Mouse (Mus musculus) heart, postnatal 14 days (tissue): ENCODE measurements around the gene Exo5. TPM values are rescaled to one million over a fixed set of nuclear protein-coding genes. Genes with fewer than 3 reads are reported as not detected.

Experiments used
- DNase-seq, 2 experiments: peaks; one replicate each; pipeline ENCODE4 v3.0.0; 2021 to 2022
- intact Hi-C: fragments of 180-260 bp; cut with DNase I; formaldehyde crosslinking; loops from one replicate; pipeline ENCODE4 v1.15.1; 2025
- microRNA-seq, 2 experiments: library from miRNA; unstranded; fragments of <30 nt; microRNA quantifications; one replicate each; pipeline ENCODE4 v1.2.0; 2021 to 2022
- total RNA-seq, 2 experiments: library from RNA; stranded (reverse); gene quantifications; 2 replicates each; pipeline ENCODE4 v1.2.3; 2021

Exo5 gene
- total RNA-seq, 2 experiments from 2014 or later = 3.6 to 3.9 TPM

DNA sequence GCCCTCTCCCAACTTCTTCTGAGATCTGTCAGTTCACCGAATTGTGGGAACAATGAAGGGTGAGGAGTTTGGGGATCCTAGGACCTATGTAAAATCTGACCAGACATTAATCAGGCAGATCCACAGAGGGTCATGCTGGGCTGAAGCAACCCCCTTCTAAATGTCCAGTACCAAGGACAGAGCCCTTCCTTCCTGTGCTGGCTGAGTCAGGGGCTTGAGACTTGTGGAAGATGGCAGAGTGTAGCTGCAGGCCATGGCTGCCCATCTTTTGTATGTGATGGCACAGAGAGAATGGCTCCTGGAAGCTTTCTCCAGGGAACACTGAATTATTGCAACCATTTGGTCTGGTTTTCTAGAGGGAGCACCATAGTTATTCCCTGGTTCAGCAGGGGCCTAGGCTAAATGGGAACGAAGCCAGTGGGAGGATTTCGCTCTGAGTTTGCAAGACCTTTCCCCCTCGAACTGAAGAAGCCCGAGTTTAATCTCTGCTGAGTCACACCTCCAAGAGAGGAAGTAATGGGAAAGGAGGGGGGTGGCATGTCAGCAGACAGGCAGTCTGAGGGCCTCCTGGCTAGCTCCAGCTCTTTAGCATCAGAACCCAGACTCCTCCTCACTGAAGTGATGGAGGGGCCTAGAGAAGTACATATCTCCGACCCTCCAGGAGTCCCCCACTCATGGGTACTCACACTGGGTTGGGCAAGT lies 43.9 kb downstream of the Exo5 start:
- intact Hi-C loops = loop anchor here (10.0 kb wide), 2 partner anchors 126 to 286 kb away; no protein-coding TSS in a partner anchor
- DNase-seq = no peak

DNA sequence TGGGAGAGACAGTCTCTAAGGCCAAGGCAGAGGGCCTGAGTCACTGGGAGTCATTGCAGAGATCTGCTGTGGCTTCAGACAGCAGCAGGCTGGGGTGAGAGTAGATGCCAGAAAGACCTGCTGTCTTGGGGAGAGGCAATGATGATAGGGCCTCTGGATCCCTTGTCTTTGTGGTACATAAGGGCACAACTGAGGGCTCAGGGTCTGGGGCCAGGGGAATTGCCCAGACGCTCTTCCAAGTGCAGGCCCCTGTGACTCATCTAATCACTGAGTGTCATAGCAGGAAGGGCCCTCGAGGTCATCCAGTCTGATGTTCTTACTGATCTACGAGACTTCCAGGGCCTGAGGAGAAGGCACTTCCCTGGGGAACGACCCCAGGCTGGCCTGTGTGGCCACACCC lies 45.4 kb downstream of the Exo5 start:
- intact Hi-C loops = no loop called here
- DNase-seq = no peak

DNA sequence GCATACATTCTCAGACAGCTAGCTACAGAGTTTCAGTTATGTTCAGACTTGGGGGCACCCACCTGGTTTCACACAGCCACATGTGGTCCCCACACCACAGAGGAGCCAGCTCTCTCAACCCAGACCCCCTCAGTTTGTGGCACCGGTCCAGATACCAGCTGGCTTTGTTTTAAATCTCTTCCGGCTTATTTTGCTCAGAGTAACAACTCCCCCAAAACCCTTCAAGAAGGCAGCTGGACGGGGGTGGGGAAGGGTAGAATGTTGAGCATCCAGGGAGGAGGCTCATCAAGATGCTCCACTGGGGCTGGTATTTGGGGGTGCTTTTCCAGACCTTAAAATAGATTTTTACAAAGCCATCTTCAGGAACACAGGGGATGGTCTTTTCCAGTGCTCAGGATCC lies 46.1 kb downstream of the Exo5 start:
- DNase-seq = no peak
- intact Hi-C loops = no loop called here

DNA sequence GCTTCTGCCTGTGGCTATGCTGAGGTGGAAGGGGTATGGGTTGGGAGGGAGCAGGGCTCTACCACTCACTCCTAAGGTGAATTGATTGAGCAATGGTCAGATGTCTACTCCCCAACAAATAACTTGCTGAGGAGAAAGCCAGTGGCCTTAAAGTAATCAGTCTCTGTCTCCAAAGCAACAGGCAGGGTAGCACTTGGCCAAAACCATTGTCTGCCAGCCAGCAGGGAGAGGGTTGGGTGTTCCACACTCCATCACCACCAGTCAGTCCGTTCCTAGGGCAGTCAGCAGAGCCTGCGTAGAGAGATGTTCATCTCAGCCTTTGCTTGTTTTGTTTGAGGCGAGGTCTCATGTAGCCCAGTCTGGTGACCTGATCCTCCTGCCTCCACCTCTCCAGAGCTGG lies 48.9 kb downstream of the Exo5 start:
- intact Hi-C loops = no loop called here
- DNase-seq = no peak

Small RNA genes lying within 50 kb of the gene (microRNA-seq; reads per million reads assigned to microRNA genes)
- gene Mir7015 = 1.6 to 1.7 reads per million in 2 experiments

Other genes with a start within 250 kb of the Exo5 start
- 1 to 10 TPM; 2.8 to 4.0 TPM for gene Kcnq4, start 176.4 kb downstream of the Exo5 start, total RNA-seq
- 10 to 100 TPM; 66.3 to 67.9 TPM for gene Nfyc, start 93.4 kb downstream of the Exo5 start, total RNA-seq
- gene Rims3, start 70.2 kb downstream of the Exo5 start, total RNA-seq = under 1 TPM; 0.12 to 0.22 TPM
- gene Zfp69, start 26.7 kb upstream of the Exo5 start, total RNA-seq = 1 to 10 TPM; 1.6 to 1.9 TPM
- 10 to 100 TPM; 33.0 to 33.1 TPM for gene Smap2, start 92.2 kb upstream of the Exo5 start, total RNA-seq
- gene Col9a2, start 114.4 kb upstream of the Exo5 start, total RNA-seq = under 1 TPM; 0.39 to 0.81 TPM
- 10 to 100 TPM; 19.9 to 22.1 TPM for gene Zmpste24, start 173.2 kb upstream of the Exo5 start, total RNA-seq
- gene Tmco2, start 184.2 kb upstream of the Exo5 start, total RNA-seq = not detected